Mouse (Mus musculus): Measurements from ENCODE around the gene Cotl1. TPM values are rescaled to one million over a fixed set of nuclear protein-coding genes. Genes with fewer than 3 reads are reported as not detected.

Gene Cotl1
- polyA plus RNA-seq, 1 experiment, result 453 TPM

DNA sequence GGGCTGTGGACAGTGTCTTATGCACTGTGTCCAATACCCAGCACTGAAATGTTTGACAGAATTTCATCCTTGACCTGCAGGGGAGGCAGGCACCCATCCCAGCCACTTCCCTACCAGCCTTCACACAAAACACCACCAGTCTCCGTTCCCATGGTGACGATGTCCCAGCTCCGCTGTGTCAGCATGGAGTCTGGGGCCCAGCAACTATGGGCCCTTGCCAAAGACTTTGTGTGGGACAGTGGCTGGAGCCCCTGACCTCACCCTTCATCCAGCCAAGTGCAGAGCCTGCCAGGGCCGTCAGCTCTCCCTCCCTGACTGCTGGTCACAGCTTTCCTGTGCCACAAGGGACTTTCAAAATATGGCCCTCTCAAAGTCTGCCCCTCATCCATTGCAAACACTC, 16.2 kb downstream of the Cotl1 start:
- Histone ChIP-seq H3K79me3 (ENCODE audit: low read depth) (peaks cover 3% of the 10 kb centered on the region), H3K4me3 (ENCODE audit: insufficient read depth, poor library complexity, severe bottlenecking) (no peak overlapping the region)

GRCm38 (mm10) chr8:119823278-119823677, 17.1 kb downstream of the Cotl1 start:
- Histone ChIP-seq H3K27me3 (ENCODE audit: control insufficient read depth, insufficient read depth, insufficient read length) (no peaks in the 10 kb centered on the region), H3K36me3 (ENCODE audit: control insufficient read depth, insufficient read depth) (peaks cover 11% of the 10 kb centered on the region), H3ac (ENCODE audit: control insufficient read depth, insufficient read length, low read depth) (no peak overlapping the region), H3K4me3 (ENCODE audit: insufficient read depth, poor library complexity, severe bottlenecking) (no peak overlapping the region), H3K79me3 (ENCODE audit: low read depth) (peaks cover 1% of the 10 kb centered on the region), H3K79me2 (ENCODE audit: control insufficient read depth, insufficient read depth) (peaks cover 15% of the 10 kb centered on the region)
- no peak for TF ChIP-seq CEBPB (IDR thresholded peaks at IDR 0.05; ENCODE audit: low read depth)
- no peak for TF ChIP-seq CTCF (IDR thresholded peaks at IDR 0.05; ENCODE audit: control insufficient read depth, insufficient read depth, insufficient read length)
- no peak for TF ChIP-seq FOSL1 (IDR thresholded peaks at IDR 0.05; ENCODE audit: insufficient read depth, low read length, poor library complexity, severe bottlenecking)
- no peak for TF ChIP-seq MYOG (IDR thresholded peaks at IDR 0.05; ENCODE audit: control insufficient read depth, extremely low read depth, insufficient read length)
- no peak for TF ChIP-seq MAX (IDR thresholded peaks at IDR 0.05)
- no peak for TF ChIP-seq USF1 (IDR thresholded peaks at IDR 0.05; ENCODE audit: low read depth)
- TF ChIP-seq MYOD1 (IDR thresholded peaks at IDR 0.05; ENCODE audit: control insufficient read depth, insufficient read length, low read depth), result no peak

More for the DNA sequence above, 16.2 kb downstream of the Cotl1 start:
- no peak for TF ChIP-seq USF1 (IDR thresholded peaks at IDR 0.05; ENCODE audit: low read depth)
- no peak for TF ChIP-seq MYOG (IDR thresholded peaks at IDR 0.05; ENCODE audit: control insufficient read depth, extremely low read depth, insufficient read length)
- no peak for TF ChIP-seq MYOD1 (IDR thresholded peaks at IDR 0.05; ENCODE audit: control insufficient read depth, insufficient read length, low read depth)
- TF ChIP-seq FOSL1 (IDR thresholded peaks at IDR 0.05; ENCODE audit: insufficient read depth, low read length, poor library complexity, severe bottlenecking), result no peak
- no peak for TF ChIP-seq MAX (IDR thresholded peaks at IDR 0.05)
- no peak for TF ChIP-seq CTCF (IDR thresholded peaks at IDR 0.05; ENCODE audit: control insufficient read depth, insufficient read depth, insufficient read length)
- no peak for TF ChIP-seq CEBPB (IDR thresholded peaks at IDR 0.05; ENCODE audit: low read depth)
- Histone ChIP-seq H3K79me2 (ENCODE audit: control insufficient read depth, insufficient read depth) (peaks cover 16% of the 10 kb centered on the region), H3K36me3 (ENCODE audit: control insufficient read depth, insufficient read depth) (peaks cover 11% of the 10 kb centered on the region), H3K27me3 (ENCODE audit: control insufficient read depth, insufficient read depth, insufficient read length) (no peaks in the 10 kb centered on the region), H3ac (ENCODE audit: control insufficient read depth, insufficient read length, low read depth) (no peak overlapping the region)

GRCm38 (mm10) chr8:119821691-119822090, 18.7 kb downstream of the Cotl1 start:
- Histone ChIP-seq H3K4me3 (ENCODE audit: insufficient read depth, poor library complexity, severe bottlenecking) (no peak overlapping the region), H3K79me3 (ENCODE audit: low read depth) (no peaks in the 10 kb centered on the region), H3K79me2 (ENCODE audit: control insufficient read depth, insufficient read depth) (peaks cover 28% of the 10 kb centered on the region), H3K36me3 (ENCODE audit: control insufficient read depth, insufficient read depth) (peaks cover 11% of the 10 kb centered on the region), H3ac (ENCODE audit: control insufficient read depth, insufficient read length, low read depth) (no peak overlapping the region), H3K27me3 (ENCODE audit: control insufficient read depth, insufficient read depth, insufficient read length) (no peaks in the 10 kb centered on the region)
- TF ChIP-seq FOSL1 (IDR thresholded peaks at IDR 0.05; ENCODE audit: insufficient read depth, low read length, poor library complexity, severe bottlenecking) (no peak), MAX (IDR thresholded peaks at IDR 0.05) (no peak), USF1 (IDR thresholded peaks at IDR 0.05; ENCODE audit: low read depth) (no peak), MYOD1 (IDR thresholded peaks at IDR 0.05; ENCODE audit: control insufficient read depth, insufficient read length, low read depth) (no peak), MYOG (IDR thresholded peaks at IDR 0.05; ENCODE audit: control insufficient read depth, extremely low read depth, insufficient read length) (no peak), CTCF (IDR thresholded peaks at IDR 0.05; ENCODE audit: control insufficient read depth, insufficient read depth, insufficient read length) (no peak), CEBPB (IDR thresholded peaks at IDR 0.05; ENCODE audit: low read depth) (no peak)

DNA sequence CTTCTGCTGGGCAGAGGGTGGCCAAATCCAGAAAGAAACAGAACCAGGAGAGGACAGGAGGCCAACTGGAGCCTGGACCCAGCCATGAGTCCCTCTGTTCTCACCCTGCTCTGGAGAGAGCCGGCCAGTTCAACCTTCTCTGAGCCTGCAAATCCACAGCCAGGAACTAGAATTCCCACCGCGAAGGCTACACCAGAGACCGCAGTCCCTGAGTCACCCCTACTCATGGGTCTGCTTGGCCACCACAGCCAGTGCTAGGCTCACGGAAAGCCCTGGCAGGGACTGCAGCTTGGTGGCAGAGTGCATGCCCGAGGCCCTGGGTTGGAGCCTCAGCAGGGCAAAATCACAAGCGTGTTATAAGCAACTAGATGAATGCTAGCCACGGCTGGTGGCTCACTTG, 20.4 kb downstream of the Cotl1 start:
- no peak for TF ChIP-seq CTCF (IDR thresholded peaks at IDR 0.05; ENCODE audit: control insufficient read depth, insufficient read depth, insufficient read length)
- peak; percentile 36 for TF ChIP-seq MAX (IDR thresholded peaks at IDR 0.05)
- H3K79me3 ChIP-seq (ENCODE audit: low read depth), result no peaks in the 10 kb centered on the region
- H3K4me3 ChIP-seq (ENCODE audit: insufficient read depth, poor library complexity, severe bottlenecking), result no peak overlapping the region
- H3K79me2 ChIP-seq (ENCODE audit: control insufficient read depth, insufficient read depth), result peaks cover 34% of the 10 kb centered on the region
- H3K27me3 ChIP-seq (ENCODE audit: control insufficient read depth, insufficient read depth, insufficient read length), result no peaks in the 10 kb centered on the region
- H3K36me3 ChIP-seq (ENCODE audit: control insufficient read depth, insufficient read depth), result peaks cover 11% of the 10 kb centered on the region
- no peak overlapping the region for H3ac ChIP-seq (ENCODE audit: control insufficient read depth, insufficient read length, low read depth)

- no peak for TF ChIP-seq CTCF (IDR thresholded peaks at IDR 0.05; ENCODE audit: control insufficient read depth, insufficient read depth, insufficient read length)
- TF ChIP-seq MAX (IDR thresholded peaks at IDR 0.05), result no peak
- TF ChIP-seq FOSL1 (IDR thresholded peaks at IDR 0.05; ENCODE audit: insufficient read depth, low read length, poor library complexity, severe bottlenecking), result no peak
- no peak for TF ChIP-seq MYOG (IDR thresholded peaks at IDR 0.05; ENCODE audit: control insufficient read depth, extremely low read depth, insufficient read length)
- TF ChIP-seq USF1 (IDR thresholded peaks at IDR 0.05; ENCODE audit: low read depth), result no peak
- no peak for TF ChIP-seq MYOD1 (IDR thresholded peaks at IDR 0.05; ENCODE audit: control insufficient read depth, insufficient read length, low read depth)
- no peak for TF ChIP-seq CEBPB (IDR thresholded peaks at IDR 0.05; ENCODE audit: low read depth)
- H3K79me2 ChIP-seq (ENCODE audit: control insufficient read depth, insufficient read depth), result peaks cover 37% of the 10 kb centered on the region
- H3K27me3 ChIP-seq (ENCODE audit: control insufficient read depth, insufficient read depth, insufficient read length), result no peaks in the 10 kb centered on the region
- H3K36me3 ChIP-seq (ENCODE audit: control insufficient read depth, insufficient read depth), result peaks cover 11% of the 10 kb centered on the region
- H3K79me3 ChIP-seq (ENCODE audit: low read depth), result no peaks in the 10 kb centered on the region
- H3ac ChIP-seq (ENCODE audit: control insufficient read depth, insufficient read length, low read depth), result no peak overlapping the region
- no peak overlapping the region for H3K4me3 ChIP-seq (ENCODE audit: insufficient read depth, poor library complexity, severe bottlenecking)
These were observed 21.0 kb downstream of the Cotl1 start for GRCm38 (mm10) chr8:119819316-119819715.

DNA sequence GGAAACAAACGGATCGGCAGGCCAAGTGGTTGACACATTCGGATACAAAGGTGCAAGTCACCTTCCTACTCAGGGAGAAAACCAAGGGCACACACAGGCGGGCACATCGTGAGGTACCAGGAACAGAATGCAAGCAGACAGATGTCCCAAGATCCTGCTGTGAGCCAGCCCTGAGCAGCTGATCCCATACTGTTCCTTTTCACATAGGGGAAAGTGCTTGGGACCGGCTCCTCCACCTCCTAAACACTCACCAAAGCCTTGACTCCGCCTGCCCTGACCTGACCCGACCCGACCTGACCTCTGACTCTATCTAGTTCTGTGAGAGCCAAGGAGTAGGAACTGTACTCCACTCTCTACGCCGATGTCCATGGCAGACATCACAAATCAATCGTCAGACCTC, 22.9 kb downstream of the Cotl1 start:
- H3K27me3 ChIP-seq (ENCODE audit: control insufficient read depth, insufficient read depth, insufficient read length), result no peaks in the 10 kb centered on the region
- no peak overlapping the region for H3K4me3 ChIP-seq (ENCODE audit: insufficient read depth, poor library complexity, severe bottlenecking)
- H3K36me3 ChIP-seq (ENCODE audit: control insufficient read depth, insufficient read depth), result peaks cover 9% of the 10 kb centered on the region
- H3ac ChIP-seq (ENCODE audit: control insufficient read depth, insufficient read length, low read depth), result no peak overlapping the region
- H3K79me3 ChIP-seq (ENCODE audit: low read depth), result no peaks in the 10 kb centered on the region
- TF ChIP-seq CEBPB (IDR thresholded peaks at IDR 0.05; ENCODE audit: low read depth) (no peak), MAX (IDR thresholded peaks at IDR 0.05) (no peak), CTCF (IDR thresholded peaks at IDR 0.05; ENCODE audit: control insufficient read depth, insufficient read depth, insufficient read length) (no peak), FOSL1 (IDR thresholded peaks at IDR 0.05; ENCODE audit: insufficient read depth, low read length, poor library complexity, severe bottlenecking) (no peak), MYOG (IDR thresholded peaks at IDR 0.05; ENCODE audit: control insufficient read depth, extremely low read depth, insufficient read length) (no peak), MYOD1 (IDR thresholded peaks at IDR 0.05; ENCODE audit: control insufficient read depth, insufficient read length, low read depth) (no peak), USF1 (IDR thresholded peaks at IDR 0.05; ENCODE audit: low read depth) (no peak)
- H3K79me2 ChIP-seq (ENCODE audit: control insufficient read depth, insufficient read depth), result peaks cover 31% of the 10 kb centered on the region
